Mouse (Mus musculus): Measurements from ENCODE around the gene Efhc2.

The Efhc2 gene

DNA sequence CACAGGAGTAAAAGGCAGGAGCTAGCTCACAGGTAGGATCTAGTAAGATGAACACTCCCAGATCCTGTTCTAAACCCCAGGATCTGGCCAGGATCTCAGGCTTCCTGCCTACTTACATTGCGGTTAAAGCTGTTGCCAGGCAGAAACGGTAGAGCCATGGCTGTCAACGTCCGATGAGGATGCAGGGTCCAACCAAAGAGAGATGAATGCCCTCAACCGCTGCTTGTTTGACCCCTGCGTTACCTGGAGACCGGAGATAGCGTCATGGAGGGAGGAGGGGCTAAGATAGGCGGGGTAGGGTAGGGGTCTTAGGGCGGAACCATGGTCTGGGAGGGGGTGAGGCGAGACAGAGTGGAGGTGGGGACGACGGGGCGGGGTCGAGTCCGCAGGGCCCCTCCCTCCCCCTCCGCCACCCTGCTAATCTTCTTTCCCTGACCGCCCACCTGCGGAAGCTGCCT, at the start of gene Efhc2:
Efhc2 (minus strand) TSS at position 243 of the 458 bp plus-strand sequence.
- peak; percentile 33 to 35 for DNase-seq

DNA sequence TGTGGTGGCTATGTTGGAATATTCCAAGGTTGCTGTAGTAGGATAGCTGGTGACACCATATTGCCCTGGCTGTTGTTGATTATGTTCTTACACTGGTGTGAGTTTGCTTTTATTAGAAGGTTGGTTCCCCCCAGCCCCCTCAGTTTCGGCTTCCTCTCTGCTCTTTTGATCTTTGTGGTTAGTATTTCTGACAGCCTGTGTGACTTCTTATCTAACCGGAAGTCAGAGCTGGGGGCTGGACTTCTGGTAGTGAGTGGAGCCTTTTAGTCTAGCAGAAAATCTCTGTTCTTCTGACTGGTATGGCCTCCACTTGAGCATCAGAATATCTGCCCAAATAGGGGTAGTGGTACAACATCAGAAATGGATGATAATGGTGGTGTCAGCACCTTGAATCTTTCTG, 45.9 kb upstream of the Efhc2 start:
- DNase-seq, result no peak

DNA sequence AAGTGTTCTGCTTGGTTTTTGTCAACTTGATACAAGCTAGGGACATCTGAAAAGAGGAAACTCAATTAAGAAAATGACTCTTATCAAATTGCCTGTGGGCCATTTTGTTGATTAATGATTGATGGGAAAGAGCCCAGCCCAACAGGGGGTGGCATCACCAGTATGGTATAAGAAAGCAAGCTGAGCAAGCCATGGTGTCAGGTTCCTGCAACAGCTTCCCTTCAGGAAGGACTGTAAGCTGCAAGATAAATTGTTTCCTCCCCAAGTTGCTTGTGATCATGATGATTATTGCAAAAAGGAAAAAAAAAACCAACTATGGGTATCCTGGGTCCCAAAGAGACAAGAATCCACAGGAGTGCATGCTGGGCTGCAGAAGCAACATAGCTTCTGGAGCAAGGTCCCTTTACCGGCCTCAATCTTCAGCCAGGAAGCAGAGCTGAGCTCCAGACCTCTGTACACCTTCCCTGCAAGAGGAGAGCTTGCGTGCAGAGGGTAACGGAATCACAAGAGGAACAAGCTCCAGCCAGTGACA, 18.8 kb downstream of the Efhc2 start:
- DNase-seq, result no peak

DNA sequence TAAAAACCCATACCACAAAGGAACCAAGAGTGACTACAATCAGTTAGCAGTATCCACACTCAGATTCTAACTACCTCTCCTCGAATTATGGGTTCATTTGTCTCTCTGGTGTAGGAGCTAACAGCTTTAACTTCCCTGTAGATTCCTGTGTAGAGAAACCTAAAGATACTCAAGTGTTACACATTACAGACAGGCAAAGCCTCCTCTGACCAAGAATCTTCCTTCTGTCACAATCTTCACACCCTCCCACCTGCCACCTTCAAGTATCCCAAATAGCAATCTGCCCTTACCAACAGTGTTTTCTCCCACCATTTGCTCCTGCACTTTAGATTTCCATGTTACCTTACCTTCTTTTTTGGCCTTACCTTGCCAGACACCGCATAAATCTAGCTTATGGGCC, 35.3 kb downstream of the Efhc2 start:
- DNase-seq, result no peak

GRCm38 (mm10) chrX:17225141-17225540, 94.0 kb downstream of the Efhc2 start:
- DNase-seq, result peak; percentile 19 to 45

GRCm38 (mm10) chrX:17217451-17217850, 101.7 kb downstream of the Efhc2 start:
- no peak for DNase-seq

GRCm38 (mm10) chrX:17213515-17213914, 105.7 kb downstream of the Efhc2 start:
- DNase-seq, result no peak

DNA sequence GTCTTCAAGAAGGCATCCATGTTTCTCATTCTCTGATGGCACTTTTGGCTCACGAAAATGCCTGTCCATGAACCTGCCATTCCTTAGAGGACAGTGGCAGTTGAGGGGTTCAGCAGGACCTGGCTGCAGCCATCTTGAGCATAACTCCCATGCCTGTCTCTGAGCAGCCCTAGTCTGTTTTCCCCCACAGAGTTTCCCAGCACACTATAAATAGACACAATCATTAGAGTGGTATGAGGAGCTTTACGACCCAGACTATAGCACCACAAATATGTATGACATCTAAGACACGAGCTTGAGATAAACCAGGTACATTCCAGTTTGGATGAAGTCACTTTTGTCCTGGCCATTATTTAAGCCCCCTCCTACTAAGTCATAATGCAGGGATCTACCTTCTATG, 143.4 kb downstream of the Efhc2 start:
- DNase-seq, result no peak

GRCm38 (mm10) chrX:17165638-17166037, 153.5 kb downstream of the Efhc2 start:
- DNase-seq, result no peak
